Mouse (Mus musculus): Measurements from ENCODE around the gene Csk. TPM values are rescaled to one million over a fixed set of nuclear protein-coding genes. Genes with fewer than 3 reads are reported as not detected.
A peak's percentile ranks its signal among the peaks of the same experiment; 100 is the strongest.

Gene Csk
- polyA plus RNA-seq, 1 experiment from 2014 or later: 29.8 TPM

DNA sequence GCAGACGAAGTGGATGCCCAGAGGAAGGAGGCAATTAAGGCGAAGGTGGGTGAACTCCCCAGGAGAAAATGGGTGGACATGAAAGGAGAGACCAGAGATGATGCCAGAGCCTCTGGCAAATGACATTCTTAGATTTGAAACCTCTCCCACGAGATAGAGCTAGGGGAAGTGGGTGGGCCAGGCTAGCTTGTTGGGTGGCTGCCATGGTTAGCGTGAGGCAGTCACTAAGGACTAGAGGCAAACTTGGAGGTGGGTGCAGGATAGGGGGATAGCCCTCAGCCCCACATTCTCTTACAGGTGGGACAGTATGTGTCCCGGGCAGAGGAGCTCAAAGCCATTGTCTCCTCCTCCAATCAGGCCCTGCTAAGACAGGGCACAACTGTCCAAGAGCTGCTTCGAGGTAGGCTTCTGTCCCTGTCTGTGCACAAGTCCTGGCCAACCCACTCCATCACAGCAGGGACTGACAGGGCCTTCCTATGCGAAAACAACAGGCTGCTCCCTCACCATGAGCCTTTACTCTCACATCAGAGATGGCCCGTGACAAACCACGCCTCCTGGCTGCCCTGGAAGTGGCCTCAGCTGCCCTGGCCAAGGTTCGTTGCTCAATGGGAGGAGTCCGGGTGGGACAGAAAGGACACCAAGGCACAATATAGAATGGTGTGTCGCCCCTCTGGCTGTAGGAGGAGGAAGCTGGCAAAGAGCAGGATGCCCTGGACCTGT, 59.8 kb downstream of the Csk start:
- WGBS: 58% methylated on average over 12 of the region's 12 CpGs
- peaks cover 3% of the 10 kb centered on the region; the same call in 1 of the 2 replicates for H3K4me1 ChIP-seq
- no peak overlapping the region for H3K27ac ChIP-seq

GRCm38 (mm10) chr9:57590726-57591125, 62.7 kb downstream of the Csk start:
- Histone ChIP-seq H3K4me2 (no peak overlapping the region), H3K27ac (no peak overlapping the region), H3K9ac (no peak overlapping the region), H3K27me3 (replicated peaks) (no peaks in the 10 kb centered on the region), H3K9me3 (no peaks in the 10 kb centered on the region), H3K36me3 (peaks cover 29% of the 10 kb centered on the region), H3K4me3 (replicated peaks) (no peak overlapping the region), H3K4me1 (peaks cover 5% of the 10 kb centered on the region; the same call in 1 of the 2 replicates)
- no peak for ATAC-seq (ENCODE audit: insufficient read depth, low FRiP score, low read depth)
- WGBS: 39% methylated on average over 5 of the region's 5 CpGs

More for the DNA sequence above, 59.8 kb downstream of the Csk start:
- Histone ChIP-seq H3K36me3 (peaks cover 25% of the 10 kb centered on the region), H3K4me2 (no peak overlapping the region), H3K9me3 (no peaks in the 10 kb centered on the region), H3K9ac (no peak overlapping the region), H3K27me3 (replicated peaks) (no peaks in the 10 kb centered on the region), H3K4me3 (replicated peaks) (no peak overlapping the region)
- ATAC-seq (ENCODE audit: insufficient read depth, low FRiP score, low read depth): no peak

GRCm38 (mm10) chr9:57589224-57590126, 64.0 kb downstream of the Csk start, which contains the start of gene Ulk3:
Gene Ulk3, plus strand, starts transcription at chr9:57589452.
- Histone ChIP-seq H3K36me3 (peaks cover 27% of the 10 kb centered on the region), H3K4me3 (replicated peaks) (peak within 1 kb of the TSS; percentile 74), H3K27ac (peak within 1 kb of the TSS; percentile 85), H3K4me2 (peak within 1 kb of the TSS; percentile 81), H3K4me1 (peaks cover 5% of the 10 kb centered on the region; the same call in 1 of the 2 replicates), H3K9me3 (no peaks in the 10 kb centered on the region), H3K27me3 (replicated peaks) (no peaks in the 10 kb centered on the region), H3K9ac (peak within 1 kb of the TSS; percentile 57)
- WGBS: 0% methylated on average over 58 of the region's 58 CpGs
- ATAC-seq (ENCODE audit: insufficient read depth, low FRiP score, low read depth): peak; percentile 83

DNA sequence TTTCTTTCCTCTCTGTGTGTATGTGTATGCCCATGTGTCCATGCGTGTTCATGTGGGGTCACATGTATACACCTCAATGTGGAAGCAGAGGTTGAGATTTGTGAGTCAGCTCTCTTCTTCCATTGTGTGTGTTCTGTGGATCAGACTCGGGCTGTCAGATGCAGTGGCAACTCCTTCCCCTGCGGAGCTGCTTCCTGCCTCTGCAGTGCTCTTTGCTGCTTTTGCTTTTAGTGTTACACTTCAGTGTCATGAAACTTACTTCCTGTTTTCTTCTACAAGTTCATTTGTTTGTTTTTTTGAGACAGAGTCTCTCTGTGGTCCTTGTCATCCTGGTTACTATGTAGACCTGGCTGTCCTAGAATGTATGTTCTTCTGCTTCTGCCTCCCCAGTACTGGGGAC, 68.4 kb downstream of the Csk start:
- peaks cover 5% of the 10 kb centered on the region; the same call in 1 of the 2 replicates for H3K4me1 ChIP-seq
- 84% methylated on average over 3 of the region's 3 CpGs for WGBS
- no peaks in the 10 kb centered on the region for H3K9me3 ChIP-seq
- no peak overlapping the region for H3K9ac ChIP-seq
- H3K36me3 ChIP-seq: peaks cover 25% of the 10 kb centered on the region
- H3K4me2 ChIP-seq: no peak overlapping the region
- H3K27ac ChIP-seq: no peak overlapping the region
- no peak overlapping the region for H3K4me3 ChIP-seq (replicated peaks)
- no peak for ATAC-seq (ENCODE audit: insufficient read depth, low FRiP score, low read depth)
- H3K27me3 ChIP-seq (replicated peaks): no peaks in the 10 kb centered on the region

DNA sequence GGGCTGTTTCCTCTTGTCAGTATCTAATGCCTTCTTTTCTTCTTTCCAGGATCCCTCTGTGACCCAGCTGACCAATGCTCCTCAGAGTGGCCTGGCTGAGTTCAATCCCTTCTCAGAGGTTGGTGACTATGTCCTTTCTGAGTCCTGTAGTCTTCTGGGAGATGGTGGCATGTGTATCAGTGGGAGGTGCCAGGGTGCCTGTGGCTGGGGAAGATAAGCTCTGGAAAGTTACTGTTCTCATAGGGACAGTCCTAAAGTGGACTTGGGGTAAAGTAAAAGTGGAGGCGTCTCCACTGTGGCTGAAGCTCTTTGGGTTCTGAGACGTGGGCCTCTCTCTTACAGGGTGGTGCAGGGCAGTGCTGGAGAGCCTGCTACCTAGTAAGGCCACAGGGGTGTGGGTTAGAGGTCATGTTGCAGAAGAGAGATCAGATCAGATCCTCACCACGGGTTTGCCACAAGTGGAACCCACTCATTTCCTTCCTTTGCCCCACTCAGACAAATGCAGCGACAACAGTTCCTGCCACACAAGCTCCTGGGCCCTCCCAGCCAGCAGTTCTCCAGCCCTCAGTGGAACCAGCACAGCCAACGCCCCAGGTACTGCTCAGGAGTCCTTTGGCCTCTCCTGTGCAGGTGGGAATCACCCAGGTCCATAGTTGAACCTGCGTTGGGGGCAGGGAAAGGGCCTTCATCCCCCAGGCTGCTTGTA, 76.1 kb downstream of the Csk start:
- no peak overlapping the region for H3K4me3 ChIP-seq (replicated peaks)
- no peak overlapping the region for H3K27ac ChIP-seq
- no peak overlapping the region for H3K4me2 ChIP-seq
- H3K27me3 ChIP-seq (replicated peaks): no peaks in the 10 kb centered on the region
- H3K4me1 ChIP-seq: no peaks in the 10 kb centered on the region
- H3K9me3 ChIP-seq: no peaks in the 10 kb centered on the region
- ATAC-seq (ENCODE audit: insufficient read depth, low FRiP score, low read depth): no peak
- peaks cover 16% of the 10 kb centered on the region; the same call in 1 of the 2 replicates for H3K36me3 ChIP-seq
- 77% methylated on average over 6 of the region's 6 CpGs for WGBS
- H3K9ac ChIP-seq: no peak overlapping the region

Other genes starting within 250 kb of the Csk start
- 23.6 and 31.6 TPM in 2 replicates for gene Ppcdc, start 213.5 kb downstream of the Csk start, polyA plus RNA-seq (2015; fragmentation: Nextera tagmentation; extraction: Ambion mirVana)
- 19.8 and 22.4 TPM in 2 replicates for gene Scamp5, start 185.6 kb downstream of the Csk start, polyA plus RNA-seq (2015; fragmentation: Nextera tagmentation; extraction: Ambion mirVana)
- 6.0 and 6.1 TPM in 2 replicates for gene Rpp25, start 149.6 kb downstream of the Csk start, polyA plus RNA-seq (2015; fragmentation: Nextera tagmentation; extraction: Ambion mirVana)
- 621 and 623 TPM in 2 replicates for gene Cox5a, start 132.4 kb downstream of the Csk start, polyA plus RNA-seq (2015; fragmentation: Nextera tagmentation; extraction: Ambion mirVana)
- gene Fam219b, start 116.1 kb downstream of the Csk start, polyA plus RNA-seq (2015; fragmentation: Nextera tagmentation; extraction: Ambion mirVana): 18.7 and 19.7 TPM in 2 replicates
- gene Mpi, start 100.9 kb downstream of the Csk start, polyA plus RNA-seq (2015; fragmentation: Nextera tagmentation; extraction: Ambion mirVana): 38.9 and 48.4 TPM in 2 replicates
- gene Scamp2, start 92.7 kb downstream of the Csk start, polyA plus RNA-seq (2015; fragmentation: Nextera tagmentation; extraction: Ambion mirVana): 76.6 and 84.2 TPM in 2 replicates
- gene Ulk3, start 64.2 kb downstream of the Csk start, polyA plus RNA-seq (2015; fragmentation: Nextera tagmentation; extraction: Ambion mirVana): 17.4 and 19.2 TPM in 2 replicates
- not detected in 2 replicates for gene Cplx3, start 47.4 kb downstream of the Csk start, polyA plus RNA-seq (2015; fragmentation: Nextera tagmentation; extraction: Ambion mirVana)
- not detected in 2 replicates for gene Lman1l, start 32.9 kb downstream of the Csk start, polyA plus RNA-seq (2015; fragmentation: Nextera tagmentation; extraction: Ambion mirVana)
- gene Cyp1a2, start 30.1 kb upstream of the Csk start, polyA plus RNA-seq (2015; fragmentation: Nextera tagmentation; extraction: Ambion mirVana): not detected in 2 replicates
- gene Cyp1a1, start 34.3 kb upstream of the Csk start, polyA plus RNA-seq (2015; fragmentation: Nextera tagmentation; extraction: Ambion mirVana): 0.05 TPM in 1 of 2 replicates, not detected in the other
- 26.8 and 28.6 TPM in 2 replicates for gene Edc3, start 54.9 kb upstream of the Csk start, polyA plus RNA-seq (2015; fragmentation: Nextera tagmentation; extraction: Ambion mirVana)
- gene Clk3, start 112.2 kb upstream of the Csk start, polyA plus RNA-seq (2015; fragmentation: Nextera tagmentation; extraction: Ambion mirVana): 68.3 and 69.6 TPM in 2 replicates
- gene Arid3b, start 183.2 kb upstream of the Csk start, polyA plus RNA-seq (2015; fragmentation: Nextera tagmentation; extraction: Ambion mirVana): 5.9 and 6.0 TPM in 2 replicates

All from stomach, embryonic 15.5 days (tissue).